Mouse (Mus musculus) hematopoietic stem cell, adult 5-6 weeks (primary cell): ENCODE results near the gene B3gat2. TPM values are rescaled to one million over a fixed set of nuclear protein-coding genes. Genes with fewer than 3 reads are reported as not detected.

Experiments
- ATAC-seq, 2 experiments: fragments of 125-278 bp in 1 of 2; replicated peaks in 1 of 2; 2 replicates each; pipeline ENCODE4 v1.8.0; 2016 to 2017; ENCODE audit warnings: inconsistent platforms in 2 of 2, mild to moderate bottlenecking in 2 of 2, moderate number of reproducible peaks in 2 of 2, low read depth in 1 of 2, moderate TSS enrichment in 1 of 2; ENCODE audit not compliant: low FRiP score in 2 of 2, poor library complexity in 2 of 2, severe bottlenecking in 2 of 2, insufficient read depth in 1 of 2, low TSS enrichment in 1 of 2
- total RNA-seq: library from RNA; stranded (forward); fragments of 172-1452, 232-1000 nt; gene quantifications from 2 replicates; pipeline ENCODE4 v1.2.3, GENCODE M21; 2017

The B3gat2 gene
- total RNA-seq: 0.19 TPM in 1 of 2 replicates, not detected in the other

GRCm38 (mm10) chr1:23761502-23762135 lies at the start of gene B3gat2:
TSS of gene B3gat2 (plus strand) at chr1:23761753.
- ATAC-seq: peak in 1 of 2 experiments; percentile 38; a peak in 2 of 4 replicates

- ATAC-seq: no peak
Measured at GRCm38 (mm10) chr1:23720326-23720725, 41.2 kb upstream of the B3gat2 start.

- ATAC-seq: no peak
Measured at GRCm38 (mm10) chr1:23721036-23721435, 40.5 kb upstream of the B3gat2 start.

- ATAC-seq: no peak
Measured at GRCm38 (mm10) chr1:23722469-23723372, 38.8 kb upstream of the B3gat2 start.

- ATAC-seq: no peak
Measured at GRCm38 (mm10) chr1:23731324-23731723, 30.2 kb upstream of the B3gat2 start.

GRCm38 (mm10) chr1:23750864-23751532 lies 10.6 kb upstream of the B3gat2 start:
- no peak for ATAC-seq

- no peak for ATAC-seq
Measured at GRCm38 (mm10) chr1:23753091-23753490, 8.5 kb upstream of the B3gat2 start.

- no peak for ATAC-seq
Measured at GRCm38 (mm10) chr1:23753591-23753990, 8.0 kb upstream of the B3gat2 start.

- ATAC-seq: no peak
Measured at GRCm38 (mm10) chr1:23754340-23754739, 7.2 kb upstream of the B3gat2 start.

GRCm38 (mm10) chr1:23754967-23755366 lies 6.6 kb upstream of the B3gat2 start:
- no peak for ATAC-seq

GRCm38 (mm10) chr1:23762136-23762687 lies 659 bp downstream of the B3gat2 start:
- peak; percentile 18 to 23; a peak in 2 of 4 replicates for ATAC-seq

GRCm38 (mm10) chr1:23762782-23763630 lies 1.5 kb downstream of the B3gat2 start:
- peak; percentile 86 to 92 for ATAC-seq

- no peak for ATAC-seq
Measured at GRCm38 (mm10) chr1:23763726-23764125, 2.2 kb downstream of the B3gat2 start.

GRCm38 (mm10) chr1:23764710-23765109 lies 3.2 kb downstream of the B3gat2 start:
- no peak for ATAC-seq

GRCm38 (mm10) chr1:23773039-23773438 lies 11.5 kb downstream of the B3gat2 start:
- ATAC-seq: no peak

GRCm38 (mm10) chr1:23792737-23793533 lies 31.4 kb downstream of the B3gat2 start:
- ATAC-seq: peak; percentile 84 to 93
